Mouse (Mus musculus): ENCODE data around the gene Hoxa3. TPM values are rescaled to one million over a fixed set of nuclear protein-coding genes. Genes with fewer than 3 reads are reported as not detected.
A peak's percentile ranks its signal among the peaks of the same experiment; 100 is the strongest.

Gene Hoxa3
- polyA plus RNA-seq, 1 experiment from 2014 or later = 9.4 TPM

DNA sequence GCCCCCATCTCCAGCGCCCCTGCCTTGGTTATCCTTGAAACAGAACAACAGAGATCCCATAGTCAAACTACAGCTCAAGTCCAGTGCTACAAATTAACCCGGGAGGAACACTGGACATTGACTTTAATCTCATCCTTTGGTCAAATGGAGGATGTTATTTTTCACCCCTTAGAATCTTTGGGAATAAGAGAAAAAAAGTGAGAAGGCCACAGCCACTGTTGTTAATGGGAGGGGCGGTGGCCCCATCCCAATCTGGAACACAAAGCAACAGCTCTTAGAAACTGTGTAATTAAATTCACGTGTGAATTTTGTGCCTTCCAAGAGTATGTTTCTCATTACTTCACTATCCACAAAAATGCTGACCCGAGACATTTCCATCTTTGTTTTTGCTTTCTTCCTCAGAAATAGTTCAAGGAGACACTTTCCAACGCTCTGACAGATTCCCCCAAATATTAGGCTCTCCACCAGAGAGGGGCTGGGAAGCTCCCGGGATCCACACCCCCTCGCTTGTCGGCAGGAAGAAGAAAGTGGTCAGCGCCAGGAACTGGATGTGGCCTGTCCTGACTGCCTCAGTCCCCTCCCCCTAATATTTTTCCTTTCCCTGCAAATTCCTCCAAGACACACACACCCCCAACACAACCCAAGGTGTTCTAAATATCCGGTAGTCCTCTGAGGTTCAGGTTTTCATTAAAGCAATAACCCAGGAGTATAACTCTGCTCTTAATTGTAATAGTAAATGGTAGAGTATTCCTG lies 14.5 kb upstream of the Hoxa3 start:
- 6% methylated on average over 11 of the region's 11 CpGs for WGBS
- Histone ChIP-seq H3K27ac (no peak overlapping the region), H3K9ac (no peak overlapping the region), H3K36me3 (no peaks in the 10 kb centered on the region), H3K4me2 (no peak overlapping the region), H3K4me3 (no peak overlapping the region), H3K4me1 (peaks cover 12% of the 10 kb centered on the region), H3K27me3 (peaks cover 97% of the 10 kb centered on the region), H3K9me3 (no peaks in the 10 kb centered on the region)
- no peak for ATAC-seq (ENCODE audit: borderline replicate concordance, extremely low read depth, low FRiP score, low TSS enrichment)

DNA sequence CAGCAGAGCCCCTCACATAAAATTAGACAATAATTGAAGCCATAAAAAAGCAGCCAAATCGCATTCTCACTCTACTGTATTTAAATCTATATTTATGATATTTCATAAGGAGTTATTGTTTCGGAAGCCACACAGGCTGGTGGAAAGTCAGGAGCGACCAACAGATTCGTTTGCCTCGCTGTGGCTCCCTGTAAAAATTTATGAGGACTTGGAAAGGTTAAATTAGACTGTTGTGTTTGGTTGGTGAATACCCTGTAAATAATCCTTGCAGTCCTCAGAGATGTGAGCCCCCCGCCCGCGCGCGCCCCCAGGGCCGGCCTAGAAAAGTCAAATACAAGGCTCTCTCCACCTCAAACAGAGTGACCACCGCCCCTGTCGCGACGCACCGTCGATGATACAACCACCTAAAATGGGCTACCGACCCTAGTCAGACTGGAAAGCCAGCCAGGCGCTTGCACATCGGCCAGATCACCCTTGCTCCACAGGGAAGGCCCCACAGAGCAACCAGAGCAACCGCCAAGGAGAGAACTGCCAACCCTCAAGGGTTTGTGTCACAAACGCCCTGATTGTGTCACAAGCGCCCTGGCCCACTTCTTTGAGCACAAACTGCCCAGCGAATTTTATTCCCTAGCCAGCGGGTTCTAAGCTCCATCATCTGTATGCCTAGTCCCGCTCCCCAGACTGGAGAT lies 13.6 kb upstream of the Hoxa3 start:
- ATAC-seq (ENCODE audit: borderline replicate concordance, extremely low read depth, low FRiP score, low TSS enrichment) = no peak
- peaks cover 17% of the 10 kb centered on the region for H3K4me1 ChIP-seq
- H3K4me3 ChIP-seq = 0 out of 2 replicates have a peak overlapping the region, but pooled peaks have one; percentile 21
- H3K27me3 ChIP-seq = peaks cover 97% of the 10 kb centered on the region
- H3K4me2 ChIP-seq = 0 out of 2 replicates have a peak overlapping the region, but pooled peaks have one; percentile 41
- H3K9ac ChIP-seq = no peak overlapping the region
- H3K36me3 ChIP-seq = no peaks in the 10 kb centered on the region
- H3K27ac ChIP-seq = no peak overlapping the region
- H3K9me3 ChIP-seq = no peaks in the 10 kb centered on the region
- 4% methylated on average over 26 of the region's 26 CpGs for WGBS

DNA sequence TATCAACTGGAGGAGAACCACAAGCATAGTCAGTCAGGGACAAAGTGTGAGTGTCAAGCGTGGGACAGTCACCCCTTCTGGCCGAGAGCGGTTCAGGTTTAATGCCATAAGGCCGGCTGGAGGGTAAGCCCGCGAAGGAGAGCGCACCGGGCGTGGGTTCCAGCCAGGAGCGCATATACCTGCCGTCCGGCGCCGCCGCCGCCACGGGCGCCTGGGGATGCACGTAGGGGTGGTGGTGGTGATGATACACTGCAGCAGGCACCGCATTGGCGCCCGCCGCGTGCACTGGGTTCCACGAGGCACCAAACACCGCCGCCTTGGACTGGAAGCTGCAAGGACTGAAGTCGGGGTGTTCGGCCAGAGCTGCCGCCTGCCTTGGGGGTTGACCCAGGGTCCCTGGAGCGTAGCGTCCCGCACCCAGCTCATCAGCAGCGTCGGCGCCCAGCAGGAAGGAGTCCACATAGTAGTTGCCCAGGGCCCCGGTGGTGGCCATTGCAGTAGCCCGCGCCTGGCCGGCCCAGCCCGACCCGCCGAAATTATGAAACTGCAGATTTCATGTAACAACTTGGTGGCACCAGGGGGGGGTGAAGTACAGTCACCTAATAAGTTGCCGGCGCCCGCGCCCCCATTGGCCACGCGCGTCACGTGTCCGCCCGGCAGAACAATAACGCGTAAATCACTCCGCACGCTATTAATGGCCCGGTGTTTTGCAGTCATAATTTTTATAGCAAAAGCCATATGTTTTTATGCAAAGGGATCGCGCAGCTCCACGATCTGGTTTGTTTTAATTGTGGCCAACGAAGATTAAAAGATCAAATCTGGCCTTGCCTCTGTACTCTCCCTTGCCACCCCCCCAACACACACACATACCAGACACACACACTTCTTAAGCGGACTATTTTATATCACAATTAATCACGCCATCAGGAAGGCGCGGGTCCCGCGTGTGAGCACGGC lies 12.8 kb upstream of the Hoxa3 start:
- ATAC-seq (ENCODE audit: borderline replicate concordance, extremely low read depth, low FRiP score, low TSS enrichment) = no peak
- H3K27me3 ChIP-seq = peaks cover 98% of the 10 kb centered on the region

DNA sequence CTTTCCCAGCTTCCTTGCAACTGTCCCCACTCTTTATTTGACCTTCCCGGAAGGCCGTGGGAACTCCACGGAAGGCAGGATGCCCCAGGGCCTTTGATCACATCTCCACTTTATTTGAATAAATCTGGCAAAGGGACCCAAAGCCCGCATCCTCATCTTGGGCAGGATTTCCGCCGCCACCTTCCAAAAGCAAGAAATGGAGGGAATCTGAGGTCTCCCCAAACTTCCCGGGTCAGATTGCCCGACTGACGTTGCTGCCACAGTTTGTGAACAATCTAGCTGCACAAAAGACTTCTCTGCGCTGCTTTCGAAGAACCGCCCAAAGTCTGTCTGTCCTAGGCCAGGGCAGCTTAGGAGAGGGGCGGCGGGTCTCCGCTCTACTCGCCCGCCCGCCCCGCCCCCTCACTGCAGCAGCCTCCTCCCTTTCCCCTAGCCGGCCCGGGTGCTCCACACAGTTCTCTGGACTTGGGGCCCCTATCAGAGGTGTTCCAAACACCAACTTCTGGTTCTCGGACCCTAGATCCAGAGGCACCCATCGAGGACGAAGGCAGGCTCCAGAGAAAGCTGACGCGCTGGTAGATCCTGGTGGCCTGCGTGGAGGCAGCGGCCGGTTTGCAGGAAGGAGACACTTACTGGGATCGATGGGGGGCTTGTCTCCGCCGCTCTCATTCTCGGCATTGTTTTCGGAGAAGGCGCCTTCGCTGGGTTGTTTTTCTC lies 11.9 kb upstream of the Hoxa3 start:
- 2% methylated on average over 36 of the region's 36 CpGs for WGBS
- Histone ChIP-seq H3K4me1 (peaks cover 19% of the 10 kb centered on the region), H3K27ac (no peak overlapping the region), H3K27me3 (peaks cover 98% of the 10 kb centered on the region), H3K36me3 (no peaks in the 10 kb centered on the region), H3K9me3 (no peaks in the 10 kb centered on the region), H3K9ac (no peak overlapping the region), H3K4me2 (peak overlapping the region; percentile 41), H3K4me3 (peak overlapping the region; percentile 21; the same call in 1 of the 2 replicates)
- no peak for ATAC-seq (ENCODE audit: borderline replicate concordance, extremely low read depth, low FRiP score, low TSS enrichment)

More for the DNA sequence above, 12.8 kb upstream of the Hoxa3 start:
- peak overlapping the region; percentile 41 for H3K4me2 ChIP-seq
- H3K9me3 ChIP-seq = no peaks in the 10 kb centered on the region
- peak overlapping the region; percentile 21 for H3K4me3 ChIP-seq
- H3K27ac ChIP-seq = no peak overlapping the region
- H3K36me3 ChIP-seq = no peaks in the 10 kb centered on the region
- H3K4me1 ChIP-seq = peaks cover 22% of the 10 kb centered on the region
- H3K9ac ChIP-seq = no peak overlapping the region
- 1% methylated on average over 68 of the region's 69 CpGs for WGBS

DNA sequence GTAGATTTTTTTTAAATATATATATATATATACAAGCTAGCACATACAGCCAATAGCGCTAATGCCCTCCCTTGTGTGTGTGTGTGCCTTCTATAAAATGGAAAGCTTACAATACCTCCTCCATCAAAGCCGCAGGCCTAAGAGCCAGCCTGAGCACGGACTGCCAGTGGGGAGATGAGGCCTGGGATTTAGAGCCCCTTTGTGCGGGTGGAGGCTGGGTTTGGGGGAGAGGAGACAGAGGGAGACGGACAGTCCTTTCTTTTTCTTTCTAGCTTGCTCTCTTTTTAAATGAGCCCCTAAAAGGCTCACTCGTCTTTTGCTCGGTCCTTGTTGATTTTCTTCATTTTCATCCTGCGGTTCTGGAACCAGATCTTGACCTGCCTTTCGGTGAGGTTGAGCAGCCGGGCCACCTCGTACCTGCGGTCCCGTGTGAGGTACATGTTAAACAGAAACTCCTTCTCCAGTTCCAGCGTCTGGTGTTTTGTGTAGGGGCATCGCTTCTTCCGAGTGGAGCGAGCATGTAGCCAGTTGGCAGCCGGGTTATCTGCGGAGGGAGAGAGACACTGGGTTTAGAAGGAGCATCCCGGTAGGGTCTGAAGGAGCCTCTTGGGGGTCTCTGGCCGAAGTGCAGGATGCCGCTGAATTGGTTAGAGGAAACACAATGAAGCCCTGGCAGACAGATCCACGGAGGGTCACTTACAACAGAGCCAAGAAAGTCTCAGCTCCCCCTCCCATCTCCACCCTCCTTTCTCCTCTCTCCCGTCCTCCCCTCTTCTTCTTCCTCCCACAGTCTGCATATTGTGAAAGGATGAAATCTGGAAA lies 11.0 kb upstream of the Hoxa3 start:
- Histone ChIP-seq H3K36me3 (no peaks in the 10 kb centered on the region), H3K4me3 (no peak overlapping the region), H3K4me1 (peaks cover 19% of the 10 kb centered on the region), H3K27ac (no peak overlapping the region), H3K27me3 (peaks cover 98% of the 10 kb centered on the region), H3K9ac (no peak overlapping the region), H3K4me2 (no peak overlapping the region), H3K9me3 (no peaks in the 10 kb centered on the region)
- 18% methylated on average over 24 of the region's 24 CpGs for WGBS
- no peak for ATAC-seq (ENCODE audit: borderline replicate concordance, extremely low read depth, low FRiP score, low TSS enrichment)

DNA sequence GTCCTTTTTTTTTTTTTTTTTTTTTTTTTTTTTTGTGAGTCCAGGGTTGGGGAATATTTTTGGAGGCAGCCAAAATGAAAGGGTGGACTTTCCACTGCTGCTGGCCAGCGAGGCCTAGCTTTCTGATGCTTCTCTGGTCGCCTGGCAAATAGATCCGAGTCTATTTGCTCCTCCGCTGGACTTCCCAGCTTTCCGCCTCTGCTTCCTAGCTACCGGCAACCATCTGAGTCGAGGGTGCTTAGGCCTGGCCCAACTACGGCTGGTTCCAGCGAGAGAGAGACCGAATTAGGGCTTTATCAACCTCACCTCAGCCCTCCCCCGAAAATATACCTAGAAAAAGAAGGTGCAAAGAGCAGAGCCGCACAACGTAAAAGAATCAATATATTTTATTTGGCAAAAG lies 9.6 kb upstream of the Hoxa3 start:
- ATAC-seq (ENCODE audit: borderline replicate concordance, extremely low read depth, low FRiP score, low TSS enrichment) = no peak
- Histone ChIP-seq H3K27me3 (peaks cover 99% of the 10 kb centered on the region), H3K36me3 (no peaks in the 10 kb centered on the region), H3K9ac (no peak overlapping the region), H3K27ac (no peak overlapping the region), H3K4me1 (peaks cover 20% of the 10 kb centered on the region), H3K4me2 (no peak overlapping the region), H3K4me3 (no peak overlapping the region), H3K9me3 (no peaks in the 10 kb centered on the region)
- 47% methylated on average over 13 of the region's 13 CpGs for WGBS

DNA sequence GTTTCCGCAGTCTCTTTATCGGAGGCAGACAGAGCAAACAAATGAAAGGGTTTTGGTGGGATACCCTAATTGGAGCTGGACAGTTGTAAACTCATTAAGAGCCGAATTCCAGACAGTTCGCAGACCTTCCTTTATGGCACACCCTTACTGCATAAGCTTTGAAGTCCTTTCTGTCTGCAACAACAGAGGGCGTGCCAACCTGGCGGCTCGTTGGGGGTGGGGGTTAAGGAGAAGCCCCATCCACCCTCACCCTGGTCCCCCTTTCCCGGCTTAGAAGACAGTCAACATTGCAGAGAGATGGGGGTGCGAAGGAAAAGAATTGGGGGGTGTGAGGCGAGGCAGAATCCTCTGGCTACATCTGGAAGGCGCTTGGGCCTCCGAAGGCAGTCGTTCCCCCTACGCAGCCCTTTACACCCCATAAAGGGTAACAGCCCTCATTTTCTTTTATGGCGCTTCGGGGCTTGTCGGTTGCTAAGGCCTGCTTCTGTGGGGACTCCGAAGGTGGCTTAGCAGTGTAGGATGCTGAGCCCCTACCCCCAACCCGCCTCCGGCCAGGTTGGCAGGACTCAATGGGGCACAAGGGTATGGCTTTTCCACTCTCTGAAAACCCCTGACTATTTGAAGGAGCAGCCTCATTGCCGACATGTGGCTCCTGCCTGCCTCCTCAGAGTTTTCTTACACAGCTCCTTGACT lies 9.0 kb upstream of the Hoxa3 start:
- peaks cover 99% of the 10 kb centered on the region for H3K27me3 ChIP-seq
- no peak overlapping the region for H3K9ac ChIP-seq
- no peaks in the 10 kb centered on the region for H3K9me3 ChIP-seq
- peak overlapping the region; percentile 56 for H3K4me3 ChIP-seq
- peaks cover 26% of the 10 kb centered on the region for H3K4me1 ChIP-seq
- H3K27ac ChIP-seq = no peak overlapping the region
- H3K36me3 ChIP-seq = no peaks in the 10 kb centered on the region
- no peak for ATAC-seq (ENCODE audit: borderline replicate concordance, extremely low read depth, low FRiP score, low TSS enrichment)
- 25% methylated on average over 21 of the region's 21 CpGs for WGBS
- H3K4me2 ChIP-seq = peak overlapping the region; percentile 92

DNA sequence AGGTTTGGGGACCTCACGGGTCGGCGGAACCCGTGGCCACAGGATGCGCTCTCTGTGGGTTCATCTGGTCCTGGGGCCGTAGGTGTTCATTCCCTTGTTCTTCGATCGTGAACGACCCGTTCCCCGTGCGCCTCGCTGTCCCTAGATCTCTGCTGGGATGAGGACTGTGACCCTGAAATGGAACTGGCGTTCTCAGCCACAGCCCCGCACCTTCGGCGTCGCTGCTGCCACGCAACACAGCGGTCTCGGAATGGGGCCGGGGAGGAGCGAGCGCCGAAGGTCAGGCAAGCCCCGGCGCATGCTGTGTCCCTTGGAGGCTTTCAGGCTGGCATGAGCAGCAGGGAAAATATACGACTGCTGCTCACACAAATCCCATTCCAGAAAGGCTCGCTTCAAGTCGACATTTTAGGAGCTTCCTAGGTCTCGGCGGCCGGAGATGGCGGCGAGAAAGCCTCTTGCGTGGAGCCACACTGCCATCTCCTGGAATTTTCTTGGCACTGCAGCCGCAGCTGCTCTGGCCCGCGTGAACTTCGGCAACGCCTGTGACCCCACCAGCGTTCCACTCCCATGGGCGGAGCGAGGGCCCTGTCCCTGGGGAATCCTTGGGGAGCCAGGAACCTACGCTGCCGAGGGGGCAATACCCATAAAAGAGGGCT lies 8.3 kb upstream of the Hoxa3 start, which contains the start of gene Hoxa7:
Gene Hoxa7, minus strand, starts transcription at position 518 of the 656 bp plus-strand sequence.
- 3% methylated on average over 46 of the region's 46 CpGs for WGBS
- peak; percentile 58; the same call in 1 of the 2 replicates for ATAC-seq (ENCODE audit: borderline replicate concordance, extremely low read depth, low FRiP score, low TSS enrichment)
- no peaks in the 10 kb centered on the region for H3K9me3 ChIP-seq
- H3K4me1 ChIP-seq = peaks cover 32% of the 10 kb centered on the region
- peak within 1 kb of the TSS; percentile 60 for H3K9ac ChIP-seq
- no peak within 1 kb of the TSS for H3K27ac ChIP-seq
- peak within 1 kb of the TSS; percentile 92 for H3K4me2 ChIP-seq
- no peaks in the 10 kb centered on the region for H3K36me3 ChIP-seq
- peaks cover 99% of the 10 kb centered on the region for H3K27me3 ChIP-seq
- H3K4me3 ChIP-seq = peak within 1 kb of the TSS; percentile 56

DNA sequence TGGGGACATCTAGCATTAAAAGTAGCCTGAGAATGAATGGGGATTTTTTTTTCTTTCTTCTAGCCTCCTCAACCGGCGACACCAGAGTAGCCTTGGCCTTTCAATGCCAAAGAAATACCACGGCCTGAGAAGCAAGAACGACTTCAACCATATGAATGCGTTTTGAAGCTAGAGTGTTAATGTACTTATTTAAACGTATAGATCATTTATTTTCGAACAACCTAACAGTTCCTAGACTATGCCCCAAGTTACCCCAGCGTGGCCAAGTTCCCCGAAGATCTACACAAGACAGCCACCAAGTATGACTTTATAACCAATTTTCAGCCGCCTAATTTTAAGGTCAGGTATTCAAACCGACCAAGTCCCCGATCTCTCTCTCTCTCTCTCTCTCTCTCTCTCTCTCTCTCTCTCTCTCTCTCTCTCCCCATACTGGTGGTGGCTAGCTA lies 7.8 kb upstream of the Hoxa3 start:
- Histone ChIP-seq H3K4me3 (peak overlapping the region; percentile 56), H3K27ac (no peak overlapping the region), H3K4me1 (peaks cover 31% of the 10 kb centered on the region), H3K4me2 (peak overlapping the region; percentile 92), H3K9ac (no peak overlapping the region), H3K36me3 (no peaks in the 10 kb centered on the region), H3K27me3 (peaks cover 99% of the 10 kb centered on the region), H3K9me3 (no peaks in the 10 kb centered on the region)
- 23% methylated on average over 12 of the region's 12 CpGs for WGBS
- ATAC-seq (ENCODE audit: borderline replicate concordance, extremely low read depth, low FRiP score, low TSS enrichment) = no peak
